Mouse (Mus musculus): ENCODE results near the gene Kank1. TPM values are rescaled to one million over a fixed set of nuclear protein-coding genes. Genes with fewer than 3 reads are reported as not detected.

The Kank1 gene
- total RNA-seq, 2 experiments from 2014 or later: 24.5 to 24.6 TPM

- DNase-seq (ENCODE audit: low spot score in 2 of 2): no peak
- intact Hi-C loops (cut with DNase I): no loop called here
Observed at GRCm38 (mm10) chr19:25299852-25300670, 63.3 kb downstream of the Kank1 start.

GRCm38 (mm10) chr19:25301189-25301588, 64.4 kb downstream of the Kank1 start:
- intact Hi-C loops (cut with DNase I): no loop called here
- no peak for DNase-seq (ENCODE audit: low spot score in 2 of 2)

- DNase-seq (ENCODE audit: low spot score in 2 of 2): no peak
- intact Hi-C loops (cut with DNase I): no loop called here
Observed at GRCm38 (mm10) chr19:25306277-25306676, 69.5 kb downstream of the Kank1 start.

GRCm38 (mm10) chr19:25308156-25308555, 71.4 kb downstream of the Kank1 start:
- intact Hi-C loops (cut with DNase I): no loop called here
- no peak for DNase-seq (ENCODE audit: low spot score in 2 of 2)

GRCm38 (mm10) chr19:25308763-25309162, 72.0 kb downstream of the Kank1 start:
- no peak for DNase-seq (ENCODE audit: low spot score in 2 of 2)
- intact Hi-C loops (cut with DNase I): no loop called here

- intact Hi-C loops (cut with DNase I): no loop called here
- DNase-seq (ENCODE audit: low spot score in 2 of 2): no peak
Observed at GRCm38 (mm10) chr19:25310989-25311388, 74.2 kb downstream of the Kank1 start.

GRCm38 (mm10) chr19:25311626-25312025, 74.9 kb downstream of the Kank1 start:
- no peak for DNase-seq (ENCODE audit: low spot score in 2 of 2)

GRCm38 (mm10) chr19:25315458-25315889, 78.7 kb downstream of the Kank1 start:
- peak; percentile 43 to 49 for DNase-seq (ENCODE audit: low spot score in 2 of 2)
- intact Hi-C loops (cut with DNase I): no loop called here

More at GRCm38 (mm10) chr19:25311626-25312025, 74.9 kb downstream of the Kank1 start:
- intact Hi-C loops (cut with DNase I): no loop called here

GRCm38 (mm10) chr19:25315993-25316392, 79.2 kb downstream of the Kank1 start:
- intact Hi-C loops (cut with DNase I): no loop called here
- DNase-seq (ENCODE audit: low spot score in 2 of 2): no peak

- DNase-seq (ENCODE audit: low spot score in 2 of 2): no peak
- intact Hi-C loops (cut with DNase I): loop anchor here (5.0 kb wide), 1 partner anchor 87 kb away; the partner anchor contains the start of gene Kank1
Observed at GRCm38 (mm10) chr19:25324265-25324664, 87.5 kb downstream of the Kank1 start.

GRCm38 (mm10) chr19:25325113-25326001, 88.6 kb downstream of the Kank1 start:
- intact Hi-C loops (cut with DNase I): no loop called here
- DNase-seq (ENCODE audit: low spot score in 2 of 2): peak; percentile 9 to 20

- intact Hi-C loops (cut with DNase I): no loop called here
- no peak for DNase-seq (ENCODE audit: low spot score in 2 of 2)
Observed at GRCm38 (mm10) chr19:25326002-25326300, 89.2 kb downstream of the Kank1 start.

- intact Hi-C loops (cut with DNase I): no loop called here
- DNase-seq (ENCODE audit: low spot score in 2 of 2): no peak
Observed at GRCm38 (mm10) chr19:25327633-25328032, 90.9 kb downstream of the Kank1 start.

- DNase-seq (ENCODE audit: low spot score in 2 of 2): peak; percentile 61 to 77
- intact Hi-C loops (cut with DNase I): loop anchor here (1.0 to 10.0 kb wide), 2 partner anchors 202 to 370 kb away; partner anchors contain the start of gene Cbwd1
Observed at GRCm38 (mm10) chr19:25334360-25334759, 97.6 kb downstream of the Kank1 start.

GRCm38 (mm10) chr19:25336731-25337130, 100.0 kb downstream of the Kank1 start:
- intact Hi-C loops (cut with DNase I): loop anchor here (10.0 kb wide), 1 partner anchor 372 kb away; the partner anchor contains the start of gene Cbwd1
- no peak for DNase-seq (ENCODE audit: low spot score in 2 of 2)

- intact Hi-C loops (cut with DNase I): loop anchor here (2.0 to 5.0 kb wide), 2 partner anchors 108 to 281 kb away; no protein-coding TSS in a partner anchor
- peak; percentile 46 to 78 for DNase-seq (ENCODE audit: low spot score in 2 of 2)
Observed at GRCm38 (mm10) chr19:25340630-25341620, 104.2 kb downstream of the Kank1 start.

GRCm38 (mm10) chr19:25342026-25342425, 105.3 kb downstream of the Kank1 start:
- DNase-seq (ENCODE audit: low spot score in 2 of 2): no peak
- intact Hi-C loops (cut with DNase I): loop anchor here (5.0 kb wide), 1 partner anchor 280 kb away; no protein-coding TSS in a partner anchor

- intact Hi-C loops (cut with DNase I): loop anchor here (5.0 kb wide), 1 partner anchor 279 kb away; no protein-coding TSS in a partner anchor
- DNase-seq (ENCODE audit: low spot score in 2 of 2): peak; percentile 14 to 16
Observed at GRCm38 (mm10) chr19:25343657-25344322, 107.0 kb downstream of the Kank1 start.

All from left cerebral cortex, postnatal 14 days (tissue).